ENCODE assay signal across 8 mouse cellular contexts in the genomic region with DNA sequence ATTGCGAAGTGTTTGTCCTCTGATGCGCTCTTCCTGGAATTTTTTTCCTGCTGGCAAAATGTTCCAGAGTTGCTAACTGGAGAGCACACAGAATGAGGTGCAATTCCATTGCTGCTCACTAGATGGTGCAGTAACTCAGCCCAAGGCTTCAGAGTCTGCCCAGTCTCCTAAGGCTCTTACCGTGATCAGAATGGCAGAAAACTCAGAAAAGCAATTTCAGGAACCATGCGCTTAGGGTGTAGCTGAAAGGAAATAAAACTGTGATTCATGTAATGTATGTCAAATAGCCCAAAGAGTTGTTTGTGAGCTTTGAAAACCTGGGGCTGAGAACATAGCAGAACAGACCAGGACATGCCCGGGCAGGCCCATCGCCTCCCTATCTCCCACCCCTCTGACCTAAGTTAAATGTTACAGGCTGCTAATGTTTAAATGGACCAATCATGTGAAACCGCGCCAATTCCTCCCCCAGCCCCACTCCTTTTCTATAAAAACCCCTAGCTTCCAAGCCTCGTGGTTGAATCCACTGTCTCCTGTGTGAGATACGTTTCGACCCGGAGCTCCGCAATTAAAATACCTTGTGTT. TPM values are rescaled to one million over a fixed set of nuclear protein-coding genes. Genes with fewer than 3 reads are reported as not detected.
DNase-seq lines count a peak whose midpoint lies in the region; ATAC-seq and TF ChIP-seq lines count a peak whose summit lies in the region.
"Not testable (repeated sequence)": the region's sequence is repeated elsewhere in the genome, so short reads cannot be mapped to it uniquely, and the experiment has no call there.
"Had no signal": no experiment of that assay in that cellular context is flagged by ENCODE, and none has a peak within 500 bp of the region (broad histone marks: within the 10 kb centered on the region; RNA-seq: fewer than 3 reads in every experiment).

No protein-coding gene starts in this region.

- not testable (repeated sequence) for H3K9me3 ChIP-seq in intestine, postnatal 0 days (ENCODE audit: control insufficient read depth)

- peak; percentile 53 to 84 for DNase-seq in adrenal gland, adult (ENCODE audit: inconsistent age in 2 of 2, low spot score in 1 of 2)
- peak; percentile 80 for DNase-seq in embryo, embryonic 11 days
- peak; percentile 60 to 62 for DNase-seq in left cerebral cortex, adult 2 months (ENCODE audit: extremely low spot score in 1 of 2, low spot score in 2 of 2)
- peak; percentile 73 to 75 for DNase-seq in right cerebral cortex, adult 2 months (ENCODE audit: low spot score in 2 of 2)

- peak; percentile 91 for TF ChIP-seq CTCF in intestine, postnatal 0 days (IDR thresholded peaks at IDR 0.05; ENCODE audit: low read depth)
- peak; percentile 92 for TF ChIP-seq CTCF in left cerebral cortex, adult 2 months (IDR thresholded peaks at IDR 0.05)

- intact Hi-C loops in left cerebral cortex, adult 2 months (cut with DNase I) = loop anchor here (1.0 kb wide), 1 partner anchor 123 kb away; no protein-coding TSS in a partner anchor

- not testable (repeated sequence) for H3K27ac ChIP-seq in intestine, postnatal 0 days (ENCODE audit: low read depth, low read length); left cerebral cortex, adult 2 months

- peak; percentile 82 for ATAC-seq in granulocyte monocyte progenitor cell, adult 5-6 weeks (replicated peaks; ENCODE audit: poor library complexity, severe bottlenecking)
- 0 out of 2 replicates have a peak, but pooled peaks have one; percentile 31 for ATAC-seq in intestine, postnatal 0 days
- ATAC-seq in megakaryocyte, adult 5-6 weeks (ENCODE audit: poor library complexity, severe bottlenecking) = peak; percentile 62

- not testable (repeated sequence) for H3K4me2 ChIP-seq in intestine, postnatal 0 days (replicated peaks; ENCODE audit: low read depth)

- H3K9ac ChIP-seq in intestine, postnatal 0 days (ENCODE audit: low read depth, low read length) = not testable (repeated sequence)

- H3K4me3 ChIP-seq in intestine, postnatal 0 days (ENCODE audit: low read depth, low read length); left cerebral cortex, adult 2 months: not testable (repeated sequence)

- not testable (repeated sequence) for H3K27me3 ChIP-seq in intestine, postnatal 0 days (replicated peaks; ENCODE audit: control insufficient read depth, insufficient read depth, low read length)

- WGBS in intestine, postnatal 0 days = 51% methylated on average over 11 of the region's 13 CpGs

- H3K36me3 ChIP-seq in intestine, postnatal 0 days (ENCODE audit: control insufficient read depth, insufficient read depth) = not testable (repeated sequence)

- H3K4me1 ChIP-seq in intestine, postnatal 0 days (replicated peaks; ENCODE audit: control insufficient read depth, insufficient read depth, low read length) = not testable (repeated sequence)

RNA-seq across cellular contexts. Expression of a gene that starts 32.1 kb away (rescaled TPM):
- not detected in 2 replicates for total RNA-seq in granulocyte monocyte progenitor cell, adult 5-6 weeks (2014; fragmentation: Nextera tagmentation)
- not detected in 2 replicates for total RNA-seq in granulocyte monocyte progenitor cell, adult 5-6 weeks (2017)
- not detected in 2 replicates for polyA plus RNA-seq in intestine, postnatal 0 days (2015; fragmentation: Nextera tagmentation; extraction: Ambion mirVana)
- total RNA-seq in left cerebral cortex, adult 2 months (2021) = not detected
- total RNA-seq in megakaryocyte, adult 5-6 weeks (2015) = not detected in 2 replicates
- not detected in 2 replicates for total RNA-seq in megakaryocyte, adult 5-6 weeks (2017)
- polyA plus RNA-seq: erythroblast, embryonic 14.5 days had no signal

RNA-seq across cellular contexts. Expression of a gene that starts 48.3 kb away (rescaled TPM):
- total RNA-seq in granulocyte monocyte progenitor cell, adult 5-6 weeks (2014; fragmentation: Nextera tagmentation) = not detected in 2 replicates
- total RNA-seq in granulocyte monocyte progenitor cell, adult 5-6 weeks (2017) = not detected in 2 replicates
- polyA plus RNA-seq in intestine, postnatal 0 days (2015; fragmentation: Nextera tagmentation; extraction: Ambion mirVana) = not detected in 2 replicates
- not detected for total RNA-seq in left cerebral cortex, adult 2 months (2021)
- total RNA-seq in megakaryocyte, adult 5-6 weeks (2015) = not detected in 2 replicates
- total RNA-seq in megakaryocyte, adult 5-6 weeks (2017) = not detected in 2 replicates
- polyA plus RNA-seq: erythroblast, embryonic 14.5 days had no signal

Comparison
In these comparisons a context has a peak if more than half of its experiments do, and no peak if none do; other contexts are left out.
1. ATAC-seq: peak in every context shown above with its lines; median percentile 82 in granulocyte monocyte progenitor cell, adult 5-6 weeks; 62 in megakaryocyte, adult 5-6 weeks; 31 in intestine, postnatal 0 days.